Mouse (Mus musculus) large intestine, adult 2 months (tissue): ENCODE data around the gene Fam24b. TPM values are rescaled to one million over a fixed set of nuclear protein-coding genes. Genes with fewer than 3 reads are reported as not detected.

Experiments
- DNase-seq: peaks from one replicate; pipeline ENCODE4 v3.0.0-alpha.2; 2012; ENCODE audit warnings: low read depth, low spot score
- WGBS: fragments of 180-500 bp; shearing (Covaris S2); methylation state at CpG from one replicate; pipeline ENCODE4 v1.1.7; 2018; 5-methylcytosine and 5-hydroxymethylcytosine counted together
- polyA plus RNA-seq: library from polyadenylated mRNA; depleted of rRNA; stranded (reverse); fragments of >200 nt; gene quantifications from 2 replicates; pipeline ENCODE4 v1.2.3, GENCODE M21; 2012; rRNA removed

Fam24b gene
- polyA plus RNA-seq: not detected in 2 replicates

- 93% methylated on average over 5 of the region's 5 CpGs for WGBS
- no peak for DNase-seq
These were observed at the start of gene Fam24b for GRCm38 (mm10) chr7:131329416-131329815. Fam24b (minus strand) TSS chr7:131329516.

GRCm38 (mm10) chr7:131371880-131372651, 42.8 kb upstream of the Fam24b start:
- no peak for DNase-seq
- WGBS: 55% methylated on average over 9 of the region's 9 CpGs

GRCm38 (mm10) chr7:131371470-131371860, 42.1 kb upstream of the Fam24b start:
- 8% methylated on average over 9 of the region's 9 CpGs for WGBS
- DNase-seq: no peak

GRCm38 (mm10) chr7:131370648-131371469, 41.5 kb upstream of the Fam24b start, which contains the start of gene Pstk:
Pstk (plus strand) TSS chr7:131371141.
- 4% methylated on average over 47 of the region's 47 CpGs for WGBS
- peak; percentile 75 for DNase-seq

- WGBS: 93% methylated on average over 8 of the region's 8 CpGs
- DNase-seq: no peak
These were observed 34.8 kb upstream of the Fam24b start for GRCm38 (mm10) chr7:131364131-131364530.

- WGBS: under 1% methylated on average over 55 of the region's 55 CpGs
- DNase-seq: peak; percentile 97
These were observed 33.4 kb upstream of the Fam24b start, which contains the start of gene 2310057M21Rik for GRCm38 (mm10) chr7:131362615-131363300. 2310057M21Rik (minus strand) TSS chr7:131362759.

GRCm38 (mm10) chr7:131362269-131362614, 32.9 kb upstream of the Fam24b start:
- WGBS: 1% methylated on average over 35 of the region's 35 CpGs
- DNase-seq: no peak

GRCm38 (mm10) chr7:131356105-131356504, 26.8 kb upstream of the Fam24b start:
- 95% methylated on average over 13 of the region's 13 CpGs for WGBS

GRCm38 (mm10) chr7:131345856-131346541, 16.7 kb upstream of the Fam24b start:
- no peak for DNase-seq
- WGBS: 68% methylated on average over 7 of the region's 7 CpGs

More at GRCm38 (mm10) chr7:131356105-131356504, 26.8 kb upstream of the Fam24b start:
- DNase-seq: no peak

GRCm38 (mm10) chr7:131337502-131338068, 8.3 kb upstream of the Fam24b start:
- DNase-seq: no peak
- WGBS: 63% methylated on average over 8 of the region's 8 CpGs

- DNase-seq: no peak
- 45% methylated on average over 1 of the region's 1 CpGs for WGBS
These were observed 4.2 kb upstream of the Fam24b start, which contains the start of gene Fam24a for GRCm38 (mm10) chr7:131333564-131333963. Fam24a (plus strand) TSS chr7:131333864.

- 60% methylated on average over 2 of the region's 2 CpGs for WGBS
These were observed 2.4 kb upstream of the Fam24b start for GRCm38 (mm10) chr7:131331688-131332087.

GRCm38 (mm10) chr7:131327054-131327453, 2.3 kb downstream of the Fam24b start:
- no peak for DNase-seq
- WGBS: 83% methylated on average over 5 of the region's 5 CpGs

More at GRCm38 (mm10) chr7:131331688-131332087, 2.4 kb upstream of the Fam24b start:
- DNase-seq: no peak

GRCm38 (mm10) chr7:131322192-131322591, 7.1 kb downstream of the Fam24b start, which contains the start of gene Cuzd1:
Cuzd1 (minus strand) TSS chr7:131322292.
- 60% methylated on average over 2 of the region's 2 CpGs for WGBS
- DNase-seq: no peak

- 80% methylated on average over 5 of the region's 7 CpGs for WGBS
- DNase-seq: no peak
These were observed 11.0 kb downstream of the Fam24b start for GRCm38 (mm10) chr7:131318340-131318739.

- WGBS: 64% methylated on average over 12 of the region's 12 CpGs
These were observed 11.7 kb downstream of the Fam24b start for GRCm38 (mm10) chr7:131317587-131317986.

GRCm38 (mm10) chr7:131314493-131314892, 14.8 kb downstream of the Fam24b start:
- no peak for DNase-seq
- 75% methylated on average over 7 of the region's 7 CpGs for WGBS

More at GRCm38 (mm10) chr7:131317587-131317986, 11.7 kb downstream of the Fam24b start:
- DNase-seq: no peak

GRCm38 (mm10) chr7:131306733-131307132, 22.6 kb downstream of the Fam24b start:
- 61% methylated on average over 5 of the region's 5 CpGs for WGBS
- no peak for DNase-seq

GRCm38 (mm10) chr7:131303340-131303739, 26.0 kb downstream of the Fam24b start:
- no peak for DNase-seq
- WGBS: 32% methylated on average over 8 of the region's 8 CpGs
